Mouse (Mus musculus): ENCODE data around the gene Ccl11. TPM values are rescaled to one million over a fixed set of nuclear protein-coding genes. Genes with fewer than 3 reads are reported as not detected.
A peak's percentile ranks its signal among the peaks of the same experiment; 100 is the strongest.

The Ccl11 gene
- polyA plus RNA-seq, 1 experiment from 2014 or later = 12.4 TPM

GRCm38 (mm10) chr11:82032136-82032535 is 25.5 kb upstream of the Ccl11 start:
- Histone ChIP-seq H3K9ac (no peak overlapping the region), H3K4me1 (peaks cover 20% of the 10 kb centered on the region; the same call in 1 of the 2 replicates), H3K9me3 (replicated peaks) (no peaks in the 10 kb centered on the region), H3K36me3 (no peaks in the 10 kb centered on the region), H3K27ac (peak overlapping the region; percentile 64), H3K27me3 (no peaks in the 10 kb centered on the region), H3K4me3 (replicated peaks) (no peak overlapping the region), H3K4me2 (no peak overlapping the region)
- no peak for ATAC-seq (replicated peaks; ENCODE audit: low FRiP score)

GRCm38 (mm10) chr11:82032678-82033344 is 24.8 kb upstream of the Ccl11 start:
- H3K27me3 ChIP-seq = no peaks in the 10 kb centered on the region
- ATAC-seq (replicated peaks; ENCODE audit: low FRiP score) = no peak
- no peak overlapping the region for H3K4me3 ChIP-seq (replicated peaks)
- peak overlapping the region; percentile 64 for H3K27ac ChIP-seq
- H3K4me1 ChIP-seq = peaks cover 20% of the 10 kb centered on the region; the same call in 1 of the 2 replicates
- WGBS = 45% methylated on average over 8 of the region's 8 CpGs
- no peak overlapping the region for H3K4me2 ChIP-seq
- no peaks in the 10 kb centered on the region for H3K9me3 ChIP-seq (replicated peaks)
- H3K36me3 ChIP-seq = no peaks in the 10 kb centered on the region
- no peak overlapping the region for H3K9ac ChIP-seq

- no peaks in the 10 kb centered on the region for H3K36me3 ChIP-seq
- no peak overlapping the region for H3K4me3 ChIP-seq (replicated peaks)
- ATAC-seq (replicated peaks; ENCODE audit: low FRiP score) = no peak
- no peaks in the 10 kb centered on the region for H3K9me3 ChIP-seq (replicated peaks)
- no peaks in the 10 kb centered on the region for H3K27me3 ChIP-seq
- peaks cover 20% of the 10 kb centered on the region; the same call in 1 of the 2 replicates for H3K4me1 ChIP-seq
- no peak overlapping the region for H3K4me2 ChIP-seq
- H3K9ac ChIP-seq = no peak overlapping the region
- no peak overlapping the region for H3K27ac ChIP-seq
- WGBS = 84% methylated on average over 7 of the region's 7 CpGs
Observed at GRCm38 (mm10) chr11:82034446-82034845, 23.2 kb upstream of the Ccl11 start.

GRCm38 (mm10) chr11:82035356-82035755 is 22.3 kb upstream of the Ccl11 start, which contains the start of gene Ccl2:
Ccl2 (plus strand) TSS chr11:82035571.
- no peak within 1 kb of the TSS for H3K27ac ChIP-seq
- WGBS = 34% methylated on average over 5 of the region's 5 CpGs
- H3K4me2 ChIP-seq = no peak within 1 kb of the TSS
- no peaks in the 10 kb centered on the region for H3K36me3 ChIP-seq
- ATAC-seq (replicated peaks; ENCODE audit: low FRiP score) = no peak
- H3K27me3 ChIP-seq = no peaks in the 10 kb centered on the region
- no peak within 1 kb of the TSS for H3K4me3 ChIP-seq (replicated peaks)
- no peak within 1 kb of the TSS for H3K9ac ChIP-seq
- H3K4me1 ChIP-seq = peaks cover 20% of the 10 kb centered on the region; the same call in 1 of the 2 replicates
- H3K9me3 ChIP-seq (replicated peaks) = no peaks in the 10 kb centered on the region

GRCm38 (mm10) chr11:82035857-82036256 is 21.8 kb upstream of the Ccl11 start:
- no peak overlapping the region for H3K4me3 ChIP-seq (replicated peaks)
- H3K9ac ChIP-seq = no peak overlapping the region
- no peaks in the 10 kb centered on the region for H3K9me3 ChIP-seq (replicated peaks)
- 85% methylated on average over 2 of the region's 2 CpGs for WGBS
- H3K27ac ChIP-seq = no peak overlapping the region
- peaks cover 20% of the 10 kb centered on the region; the same call in 1 of the 2 replicates for H3K4me1 ChIP-seq
- H3K4me2 ChIP-seq = no peak overlapping the region
- ATAC-seq (replicated peaks; ENCODE audit: low FRiP score) = no peak
- no peaks in the 10 kb centered on the region for H3K36me3 ChIP-seq
- no peaks in the 10 kb centered on the region for H3K27me3 ChIP-seq

GRCm38 (mm10) chr11:82038535-82038934 is 19.1 kb upstream of the Ccl11 start, which contains the start of gene Gm17268:
Gm17268 (minus strand) TSS chr11:82038562.
- 0 out of 2 replicates have a peak, but pooled peaks cover 4% of the 10 kb centered on the region for H3K4me1 ChIP-seq
- H3K27me3 ChIP-seq = no peaks in the 10 kb centered on the region
- no peaks in the 10 kb centered on the region for H3K36me3 ChIP-seq
- no peak within 1 kb of the TSS for H3K27ac ChIP-seq
- no peaks in the 10 kb centered on the region for H3K9me3 ChIP-seq (replicated peaks)
- no peak within 1 kb of the TSS for H3K4me3 ChIP-seq (replicated peaks)
- H3K9ac ChIP-seq = no peak within 1 kb of the TSS
- H3K4me2 ChIP-seq = no peak within 1 kb of the TSS
- 32% methylated on average over 2 of the region's 2 CpGs for WGBS
- ATAC-seq (replicated peaks; ENCODE audit: low FRiP score) = no peak

- WGBS = 43% methylated on average over 3 of the region's 3 CpGs
- Histone ChIP-seq H3K27ac (no peak overlapping the region), H3K9ac (no peak overlapping the region), H3K4me1 (0 out of 2 replicates have a peak, but pooled peaks cover 4% of the 10 kb centered on the region), H3K4me3 (replicated peaks) (no peak overlapping the region), H3K9me3 (replicated peaks) (no peaks in the 10 kb centered on the region), H3K27me3 (no peaks in the 10 kb centered on the region), H3K4me2 (no peak overlapping the region), H3K36me3 (no peaks in the 10 kb centered on the region)
- no peak for ATAC-seq (replicated peaks; ENCODE audit: low FRiP score)
Observed at GRCm38 (mm10) chr11:82039132-82039660, 18.4 kb upstream of the Ccl11 start.

GRCm38 (mm10) chr11:82041671-82042080 is 15.9 kb upstream of the Ccl11 start:
- Histone ChIP-seq H3K9ac (no peak overlapping the region), H3K4me3 (replicated peaks) (no peak overlapping the region), H3K36me3 (no peaks in the 10 kb centered on the region), H3K4me1 (no peaks in the 10 kb centered on the region), H3K27ac (no peak overlapping the region), H3K4me2 (no peak overlapping the region), H3K27me3 (no peaks in the 10 kb centered on the region), H3K9me3 (replicated peaks) (no peaks in the 10 kb centered on the region)
- no peak for ATAC-seq (replicated peaks; ENCODE audit: low FRiP score)
- 85% methylated on average over 4 of the region's 4 CpGs for WGBS

GRCm38 (mm10) chr11:82045471-82045870 is 12.2 kb upstream of the Ccl11 start, which contains the start of gene Ccl7:
Ccl7 (plus strand) TSS chr11:82045712.
- H3K27ac ChIP-seq = peak within 1 kb of the TSS; percentile 56
- no peak within 1 kb of the TSS for H3K4me3 ChIP-seq (replicated peaks)
- no peaks in the 10 kb centered on the region for H3K9me3 ChIP-seq (replicated peaks)
- H3K4me2 ChIP-seq = no peak within 1 kb of the TSS
- H3K4me1 ChIP-seq = no peaks in the 10 kb centered on the region
- H3K27me3 ChIP-seq = no peaks in the 10 kb centered on the region
- no peaks in the 10 kb centered on the region for H3K36me3 ChIP-seq
- WGBS = 73% methylated on average over 3 of the region's 3 CpGs
- H3K9ac ChIP-seq = no peak within 1 kb of the TSS
- ATAC-seq (replicated peaks; ENCODE audit: low FRiP score) = no peak

GRCm38 (mm10) chr11:82047746-82048415 is 9.7 kb upstream of the Ccl11 start:
- no peaks in the 10 kb centered on the region for H3K27me3 ChIP-seq
- no peak overlapping the region for H3K9ac ChIP-seq
- no peak for ATAC-seq (replicated peaks; ENCODE audit: low FRiP score)
- H3K4me1 ChIP-seq = no peaks in the 10 kb centered on the region
- H3K27ac ChIP-seq = no peak overlapping the region
- no peak overlapping the region for H3K4me2 ChIP-seq
- H3K9me3 ChIP-seq (replicated peaks) = no peaks in the 10 kb centered on the region
- H3K4me3 ChIP-seq (replicated peaks) = no peak overlapping the region
- no peaks in the 10 kb centered on the region for H3K36me3 ChIP-seq
- WGBS = 41% methylated on average over 6 of the region's 6 CpGs

GRCm38 (mm10) chr11:82053849-82054248 is 3.8 kb upstream of the Ccl11 start:
- Histone ChIP-seq H3K4me3 (replicated peaks) (no peak overlapping the region), H3K4me2 (no peak overlapping the region), H3K9ac (no peak overlapping the region), H3K27ac (no peak overlapping the region), H3K9me3 (replicated peaks) (no peaks in the 10 kb centered on the region), H3K4me1 (no peaks in the 10 kb centered on the region), H3K27me3 (no peaks in the 10 kb centered on the region), H3K36me3 (no peaks in the 10 kb centered on the region)
- ATAC-seq (replicated peaks; ENCODE audit: low FRiP score) = no peak
- 75% methylated on average over 7 of the region's 7 CpGs for WGBS

- no peak overlapping the region for H3K9ac ChIP-seq
- no peaks in the 10 kb centered on the region for H3K36me3 ChIP-seq
- H3K4me1 ChIP-seq = no peaks in the 10 kb centered on the region
- 87% methylated on average over 3 of the region's 3 CpGs for WGBS
- no peak overlapping the region for H3K4me2 ChIP-seq
- no peak for ATAC-seq (replicated peaks; ENCODE audit: low FRiP score)
- no peak overlapping the region for H3K4me3 ChIP-seq (replicated peaks)
- H3K27ac ChIP-seq = no peak overlapping the region
- H3K9me3 ChIP-seq (replicated peaks) = no peaks in the 10 kb centered on the region
- no peaks in the 10 kb centered on the region for H3K27me3 ChIP-seq
Observed at GRCm38 (mm10) chr11:82062226-82062625, 4.6 kb downstream of the Ccl11 start.
